Mouse (Mus musculus) adrenal gland, postnatal 25 days (tissue): ENCODE results near the gene Agap1. TPM values are rescaled to one million over a fixed set of nuclear protein-coding genes. Genes with fewer than 3 reads are reported as not detected.

Experiments used
- DNase-seq: peaks from one replicate; pipeline ENCODE4 v3.0.0; 2021; ENCODE audit warnings: mixed read lengths
- total RNA-seq: library from RNA; stranded (reverse); gene quantifications from 2 replicates; pipeline ENCODE4 v1.2.3, GENCODE M21; 2021

Agap1 gene
- total RNA-seq, 1 experiment from 2014 or later = 55.0 TPM

GRCm38 (mm10) chr1:89580031-89580998 is 125.7 kb downstream of the Agap1 start:
- DNase-seq = peak; percentile 83

GRCm38 (mm10) chr1:89580999-89581765 is 126.6 kb downstream of the Agap1 start:
- peak; percentile 69 for DNase-seq

GRCm38 (mm10) chr1:89581766-89582125 is 127.1 kb downstream of the Agap1 start:
- DNase-seq = no peak

GRCm38 (mm10) chr1:89583369-89583768 is 128.8 kb downstream of the Agap1 start:
- no peak for DNase-seq

GRCm38 (mm10) chr1:89586991-89587683 is 132.5 kb downstream of the Agap1 start:
- no peak for DNase-seq

- no peak for DNase-seq
Observed at GRCm38 (mm10) chr1:89588154-89588553, 133.5 kb downstream of the Agap1 start.

GRCm38 (mm10) chr1:89590994-89591393 is 136.4 kb downstream of the Agap1 start:
- DNase-seq = no peak

- DNase-seq = no peak
Observed at GRCm38 (mm10) chr1:89593219-89593618, 138.6 kb downstream of the Agap1 start.

GRCm38 (mm10) chr1:89594999-89595398 is 140.4 kb downstream of the Agap1 start:
- no peak for DNase-seq

- DNase-seq = no peak
Observed at GRCm38 (mm10) chr1:89595421-89595820, 140.8 kb downstream of the Agap1 start.

- no peak for DNase-seq
Observed at GRCm38 (mm10) chr1:89596223-89596622, 141.6 kb downstream of the Agap1 start.

GRCm38 (mm10) chr1:89598906-89599305 is 144.3 kb downstream of the Agap1 start:
- no peak for DNase-seq

GRCm38 (mm10) chr1:89599983-89600741 is 145.6 kb downstream of the Agap1 start:
- no peak for DNase-seq

GRCm38 (mm10) chr1:89601349-89601748 is 146.7 kb downstream of the Agap1 start:
- no peak for DNase-seq

- peak; percentile 61 for DNase-seq
Observed at GRCm38 (mm10) chr1:89602879-89603278, 148.3 kb downstream of the Agap1 start.

GRCm38 (mm10) chr1:89606612-89607011 is 152.0 kb downstream of the Agap1 start:
- peak; percentile 79 for DNase-seq

- DNase-seq = no peak
Observed at GRCm38 (mm10) chr1:89608766-89609165, 154.2 kb downstream of the Agap1 start.

- no peak for DNase-seq
Observed at GRCm38 (mm10) chr1:89609964-89610363, 155.4 kb downstream of the Agap1 start.

- DNase-seq = no peak
Observed at GRCm38 (mm10) chr1:89611521-89611920, 156.9 kb downstream of the Agap1 start.

GRCm38 (mm10) chr1:89613234-89613870 is 158.7 kb downstream of the Agap1 start:
- no peak for DNase-seq

GRCm38 (mm10) chr1:89616556-89616955 is 161.9 kb downstream of the Agap1 start:
- no peak for DNase-seq
